ENCODE assay signal across 1 mouse cellular context in the genomic region with DNA sequence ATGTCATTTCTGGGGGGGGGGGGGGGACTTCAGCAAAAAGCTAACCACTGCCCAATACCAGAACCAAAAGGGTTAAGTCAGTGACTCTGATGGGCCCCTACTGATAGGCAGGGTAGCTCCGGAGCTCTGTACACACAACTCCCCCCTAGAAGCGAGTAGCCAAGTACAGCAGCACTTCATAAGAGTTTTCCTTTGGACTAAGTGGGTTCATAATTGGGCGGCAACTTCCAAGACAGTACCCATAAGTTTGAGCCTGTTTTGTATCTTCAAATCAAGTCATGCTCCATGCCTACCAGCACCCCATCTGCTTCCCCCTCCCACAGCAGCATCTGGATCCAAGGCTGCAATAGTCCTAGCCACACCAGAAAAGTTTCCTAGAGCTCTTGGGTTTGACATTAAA.
TF ChIP-seq lines count a peak whose summit lies in the region.

No protein-coding gene starts in this region.

TF ChIP-seq in myocyte, 11 proteins besides CTCF, POLR2A, EP300 and RAD21:
- no peak for TF ChIP-seq SRF (IDR thresholded peaks at IDR 0.05; ENCODE audit: control insufficient read depth, insufficient read length, low read depth)
- TF ChIP-seq CEBPB (IDR thresholded peaks at IDR 0.05; ENCODE audit: insufficient read depth, poor library complexity, severe bottlenecking): no peak
- TF ChIP-seq MAX (IDR thresholded peaks at IDR 0.05; ENCODE audit: low read depth): no peak
- TF ChIP-seq TCF3 (IDR thresholded peaks at IDR 0.05; ENCODE audit: insufficient read length, low read depth): no peak
- TF ChIP-seq MYOG (IDR thresholded peaks at IDR 0.05; ENCODE audit: control insufficient read depth in 1 of 3, insufficient read depth in 1 of 3, insufficient read length in 2 of 3, low read depth in 2 of 3): no peak
- TF ChIP-seq MYOD1 (IDR thresholded peaks at IDR 0.05; ENCODE audit: control insufficient read depth in 1 of 3, insufficient read length in 2 of 3, low read depth in 2 of 3): no peak
- TF ChIP-seq POLR2AphosphoS2 (IDR thresholded peaks at IDR 0.05; ENCODE audit: insufficient read length, low read depth): peak; percentile 53
- no peak for TF ChIP-seq USF1 (IDR thresholded peaks at IDR 0.05; ENCODE audit: low read depth)
- TF ChIP-seq E2F4 (IDR thresholded peaks at IDR 0.05; ENCODE audit: insufficient read depth): no peak
TF ChIP-seq in myocyte: peak in this region for 1.
